Mouse (Mus musculus) naive thymus-derived CD4-positive, alpha-beta T cell, adult 2 months (primary cell): Measurements from ENCODE around the gene Lmtk2.
A peak's percentile ranks its signal among the peaks of the same experiment; 100 is the strongest.

Experiments
- DNase-seq: peaks from one replicate; pipeline ENCODE4 v3.0.0-alpha.2; 2011; ENCODE audit warnings: low read depth

Lmtk2 gene

DNA sequence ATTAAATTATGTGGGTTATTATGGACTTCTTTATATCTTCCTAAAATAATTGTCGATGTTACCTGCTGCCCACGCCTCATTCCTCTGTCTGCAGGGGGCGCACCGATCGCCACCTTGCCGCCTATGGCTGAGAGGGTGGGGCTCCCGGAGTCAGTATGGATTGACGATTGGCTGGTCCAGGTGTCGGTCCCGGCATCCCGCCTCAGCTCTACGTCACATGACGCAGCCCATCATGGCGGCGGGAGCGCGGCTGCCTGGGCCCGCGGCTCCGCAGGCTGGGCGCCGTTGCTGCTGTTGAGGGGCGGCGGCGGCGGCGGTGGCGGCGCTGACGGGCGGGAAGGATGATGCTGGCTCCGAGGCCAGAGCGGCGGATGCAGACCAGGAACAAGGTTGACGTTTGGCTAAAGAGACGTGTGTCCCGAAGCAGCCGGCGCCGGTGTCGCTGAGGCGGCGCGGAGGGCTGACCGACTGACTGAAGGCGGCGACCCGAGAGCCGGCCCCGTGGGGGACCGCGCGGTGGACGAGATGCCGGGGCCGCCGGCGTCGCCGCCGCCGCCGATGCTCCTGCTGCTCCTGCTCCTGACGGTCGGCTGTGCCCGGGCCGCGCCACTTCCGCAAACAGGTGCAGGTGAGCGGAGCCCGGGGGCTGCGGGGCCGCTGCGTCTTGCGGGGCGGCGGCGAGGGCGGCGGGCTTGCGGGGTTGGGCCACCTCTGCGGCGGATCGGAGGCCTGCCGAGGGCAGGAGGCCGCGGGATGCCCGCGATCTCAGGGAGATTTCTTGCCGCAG is at the start of gene Lmtk2:
Gene Lmtk2, plus strand, starts transcription at position 288 of the 787 bp plus-strand sequence.
- peak; percentile 96 for DNase-seq

DNA sequence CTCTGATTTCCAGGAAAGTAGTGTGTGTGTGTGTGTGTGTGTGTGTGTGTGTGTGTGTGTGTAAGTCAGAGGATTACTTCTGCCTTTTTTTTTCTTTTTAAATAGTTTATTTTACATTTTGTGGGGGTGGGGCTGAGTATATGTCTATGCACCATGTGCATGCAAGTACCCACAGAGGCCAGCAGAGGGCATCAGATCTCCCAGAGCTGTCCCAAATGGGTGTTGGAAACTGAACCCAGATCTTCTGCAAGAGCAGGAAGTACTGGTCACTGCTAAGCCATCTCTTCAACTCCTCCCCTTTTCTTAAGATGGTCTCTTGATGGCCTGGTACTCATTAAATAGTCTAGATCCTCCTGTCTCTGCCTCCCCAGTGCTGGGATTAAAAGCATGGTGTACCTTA is 49.0 kb upstream of the Lmtk2 start:
- peak; percentile 17 for DNase-seq

DNA sequence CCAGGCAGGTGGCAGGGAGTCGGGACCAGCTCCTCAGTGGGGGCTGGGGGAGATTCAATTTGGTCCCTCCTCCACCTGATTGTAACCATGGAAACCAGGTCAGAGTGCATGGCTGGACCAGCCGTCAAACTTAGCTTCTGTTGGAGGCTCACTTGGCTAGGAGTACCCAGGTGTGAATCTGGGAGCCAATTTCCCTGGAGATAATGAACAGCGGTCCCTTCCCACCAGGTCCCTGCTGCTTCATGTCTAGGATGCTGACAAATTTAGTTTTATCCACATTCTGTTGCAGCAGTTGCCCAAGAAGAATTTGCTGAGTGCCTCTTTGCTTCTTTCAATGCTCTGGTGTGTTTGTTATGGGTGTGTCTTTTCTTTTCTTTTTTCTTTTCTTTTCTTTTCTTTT is 46.8 kb upstream of the Lmtk2 start:
- no peak for DNase-seq

DNA sequence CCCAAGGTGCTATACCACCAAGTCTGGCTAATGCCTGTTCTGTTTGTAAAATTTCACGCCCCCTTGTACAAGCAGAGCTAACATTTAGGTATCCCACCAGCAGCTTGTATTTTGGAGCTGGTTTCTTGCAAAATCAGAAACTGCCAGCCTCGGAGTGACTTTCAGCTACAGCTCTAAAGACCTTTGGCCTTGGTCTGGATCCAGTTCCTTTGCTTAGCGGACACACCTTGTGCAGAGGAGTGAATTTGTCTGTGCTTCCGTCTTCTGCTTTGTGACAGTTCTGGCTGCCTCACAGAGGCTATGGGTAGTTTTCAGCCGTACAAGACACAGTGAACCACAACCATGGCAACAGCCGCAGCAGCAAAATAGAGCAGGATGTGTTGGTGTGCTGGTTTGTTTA is 45.9 kb upstream of the Lmtk2 start:
- no peak for DNase-seq

DNA sequence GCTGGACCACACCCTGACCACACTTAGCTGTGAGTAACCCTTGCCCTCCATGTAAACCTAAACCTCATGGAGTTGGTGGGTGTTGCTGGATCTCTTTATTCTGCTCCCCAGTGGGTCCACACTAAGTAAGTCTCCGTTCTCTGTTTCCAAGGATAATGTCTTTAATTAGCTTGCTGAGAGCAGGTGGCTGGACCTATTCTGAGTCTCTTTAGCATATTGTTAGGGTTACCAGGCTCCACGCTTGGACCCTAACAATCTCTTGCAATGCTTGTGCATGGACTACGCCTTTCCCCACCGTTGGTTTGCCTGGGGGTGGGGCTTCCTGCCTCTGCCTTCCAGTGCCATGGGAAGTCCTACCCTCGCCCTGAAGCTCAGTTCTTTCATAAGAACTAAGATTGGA is 36.1 kb upstream of the Lmtk2 start:
- no peak for DNase-seq

DNA sequence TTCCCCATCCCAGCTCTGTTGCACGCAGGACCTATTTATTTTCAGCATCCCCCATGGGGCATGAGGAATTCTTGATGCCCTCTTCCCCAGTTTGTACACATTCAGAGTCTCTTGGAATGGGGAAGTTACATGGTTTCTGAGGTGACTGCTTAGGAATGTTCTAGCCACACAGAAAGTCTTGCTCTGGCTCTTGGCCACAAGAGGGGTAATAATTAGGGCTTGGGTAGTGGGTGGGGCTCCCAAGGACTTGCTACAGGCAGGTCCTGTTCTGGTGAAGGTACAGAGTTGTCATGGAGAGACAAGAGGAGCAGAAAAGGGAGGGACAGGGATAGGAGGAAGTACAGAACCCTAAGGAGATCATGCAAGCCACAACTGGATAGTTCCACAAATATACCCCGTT is 34.2 kb upstream of the Lmtk2 start:
- no peak for DNase-seq

DNA sequence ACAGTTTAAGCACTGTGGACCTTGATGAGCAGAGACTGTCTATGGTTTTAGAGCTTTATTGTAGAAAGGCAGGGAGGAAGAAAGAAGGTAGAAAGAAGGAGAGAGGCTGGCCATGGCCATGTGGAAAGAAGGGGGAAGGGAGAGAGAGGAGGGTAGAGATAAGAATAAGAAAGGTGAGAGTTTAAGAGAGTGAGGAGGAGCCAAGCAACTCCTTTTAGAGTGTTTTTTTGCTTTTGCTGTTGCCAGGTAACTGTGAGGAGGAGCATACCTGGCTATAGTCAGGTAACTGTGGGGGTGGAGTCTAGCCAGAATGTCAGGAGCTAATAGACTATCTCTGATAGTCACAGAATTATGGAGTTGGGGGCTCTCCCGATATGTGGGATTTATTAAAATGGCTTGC is 30.2 kb upstream of the Lmtk2 start:
- DNase-seq: no peak

DNA sequence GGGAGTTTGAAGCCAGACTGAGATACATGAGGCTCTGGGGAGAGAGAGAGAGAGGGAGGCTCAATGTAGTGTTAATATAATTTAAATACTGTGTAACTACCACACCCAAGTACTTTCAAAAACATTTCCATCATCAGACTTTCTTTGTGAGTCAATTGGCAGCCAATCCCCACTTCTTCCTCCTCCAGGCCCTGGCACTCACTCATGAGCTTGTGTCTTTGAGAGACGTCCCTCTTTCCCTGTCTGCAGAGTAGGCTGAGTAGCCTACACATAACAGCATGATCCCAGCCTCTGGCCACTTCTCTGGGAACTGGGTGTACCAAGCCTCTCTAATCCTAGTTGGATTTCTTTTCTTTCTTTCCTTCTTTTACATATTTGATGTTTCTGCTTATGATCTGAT is 29.0 kb upstream of the Lmtk2 start:
- DNase-seq: no peak

DNA sequence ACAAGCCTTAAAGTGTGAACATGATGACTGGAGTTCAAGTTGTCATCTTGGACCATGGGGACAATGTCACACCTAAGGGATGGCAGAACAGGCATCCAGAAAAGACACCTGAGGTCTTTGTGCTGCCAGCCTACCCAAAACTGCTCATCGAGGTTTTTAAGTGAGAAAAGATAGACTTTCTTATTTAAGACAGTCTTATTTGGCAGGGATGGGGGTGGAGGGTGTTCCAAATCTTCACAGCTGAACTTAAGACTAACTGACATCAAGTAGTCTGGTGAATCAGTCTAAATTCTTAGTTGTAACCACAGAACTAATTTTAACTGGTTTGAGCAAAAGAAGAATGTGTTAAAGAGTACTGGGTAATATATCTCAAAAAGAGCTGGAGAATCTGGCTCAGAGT is 22.7 kb upstream of the Lmtk2 start:
- no peak for DNase-seq

DNA sequence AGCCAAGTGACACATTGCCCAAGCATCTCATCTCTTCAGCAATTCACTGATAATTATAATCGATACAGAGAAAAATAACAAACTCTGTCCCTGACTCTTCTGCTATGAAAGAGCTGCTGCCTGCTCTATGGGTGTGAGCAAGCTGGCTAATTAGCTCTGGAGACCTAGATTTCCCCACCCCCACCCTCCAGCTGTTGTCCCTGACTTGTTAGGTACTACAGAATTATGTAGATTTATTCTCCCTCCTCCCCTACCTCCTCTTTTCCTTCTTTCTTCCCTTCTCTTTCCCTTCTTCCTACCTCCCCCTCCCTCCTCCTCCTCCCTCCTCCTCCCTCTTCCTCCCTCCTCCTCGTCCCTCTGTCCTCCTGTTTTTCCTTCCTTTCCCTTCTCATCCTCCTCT is 19.4 kb upstream of the Lmtk2 start:
- no peak for DNase-seq

DNA sequence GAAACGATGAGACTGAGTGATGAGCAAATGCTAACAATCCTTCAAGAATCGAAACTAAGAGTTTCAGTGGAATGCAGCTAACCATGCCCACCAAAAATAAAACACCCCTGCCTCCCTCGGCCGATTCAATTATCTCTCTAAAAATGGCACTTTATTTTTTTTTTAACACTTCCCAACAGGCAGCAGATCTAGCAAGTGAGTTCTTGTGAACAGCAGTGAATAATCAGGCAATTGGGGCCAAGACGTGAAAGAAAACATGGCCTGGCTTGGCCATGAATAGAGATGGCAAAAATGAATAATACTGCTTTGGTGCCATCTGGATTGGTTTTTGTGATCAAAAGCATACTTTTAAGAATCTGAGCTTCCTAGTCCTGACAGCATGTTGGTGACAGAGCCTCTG is 18.2 kb upstream of the Lmtk2 start:
- DNase-seq: no peak

DNA sequence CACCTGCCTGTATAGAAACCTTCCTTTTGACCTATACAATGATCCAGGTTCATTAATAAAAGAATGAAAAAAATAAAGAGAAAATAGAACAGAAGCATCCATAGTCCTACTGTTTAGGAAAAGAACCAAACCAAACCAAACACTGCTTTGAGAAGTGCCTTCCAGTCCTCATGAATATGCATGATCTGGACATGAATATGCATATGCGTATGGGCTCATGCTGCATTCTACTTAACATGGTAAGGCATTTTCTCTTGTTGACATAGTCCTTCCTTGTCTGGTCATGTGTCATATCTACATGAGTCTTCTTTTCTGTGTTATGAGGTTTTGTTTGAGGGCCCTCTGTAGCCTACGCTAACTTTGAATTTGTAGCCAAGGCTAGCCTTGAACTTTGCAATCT is 16.7 kb upstream of the Lmtk2 start:
- no peak for DNase-seq

DNA sequence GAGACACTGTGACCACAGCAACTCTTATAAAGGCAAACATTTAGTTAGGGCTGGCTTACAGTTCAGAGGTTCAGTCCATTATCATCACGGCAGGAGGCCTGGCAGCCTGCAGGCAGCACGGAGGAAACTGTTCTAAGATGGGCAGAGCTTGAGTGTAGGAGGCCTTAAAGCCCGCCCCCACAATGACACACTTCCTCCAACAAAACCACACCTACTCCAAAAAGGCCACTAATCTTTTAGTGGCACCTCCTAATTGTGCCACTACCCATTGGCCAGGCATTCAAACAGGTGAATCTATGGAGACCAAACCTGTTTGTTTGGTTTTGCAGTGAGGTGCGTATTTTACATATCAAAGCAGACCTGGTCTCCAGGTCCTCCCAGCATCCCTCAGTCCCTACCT is 16.0 kb upstream of the Lmtk2 start:
- no peak for DNase-seq

DNA sequence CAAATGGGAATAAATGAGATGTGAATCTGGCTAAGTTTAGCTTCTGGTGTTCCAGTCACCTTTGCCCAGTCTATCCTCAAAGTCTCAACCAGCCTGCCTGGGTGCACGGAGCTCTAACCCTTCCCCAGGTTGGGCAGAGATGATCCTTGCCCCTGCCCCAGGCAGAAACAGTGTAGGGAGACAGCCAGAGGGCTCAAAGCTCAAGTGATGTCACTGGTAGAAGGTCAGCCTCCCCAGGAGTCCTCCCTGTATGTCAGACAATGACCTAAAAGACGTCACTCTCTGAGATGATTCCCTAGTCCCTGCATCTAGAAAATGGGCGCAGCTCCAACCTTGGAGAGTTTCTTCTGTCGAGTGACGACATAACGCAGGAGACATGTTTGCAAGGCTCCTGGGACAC is 14.5 kb upstream of the Lmtk2 start:
- no peak for DNase-seq

DNA sequence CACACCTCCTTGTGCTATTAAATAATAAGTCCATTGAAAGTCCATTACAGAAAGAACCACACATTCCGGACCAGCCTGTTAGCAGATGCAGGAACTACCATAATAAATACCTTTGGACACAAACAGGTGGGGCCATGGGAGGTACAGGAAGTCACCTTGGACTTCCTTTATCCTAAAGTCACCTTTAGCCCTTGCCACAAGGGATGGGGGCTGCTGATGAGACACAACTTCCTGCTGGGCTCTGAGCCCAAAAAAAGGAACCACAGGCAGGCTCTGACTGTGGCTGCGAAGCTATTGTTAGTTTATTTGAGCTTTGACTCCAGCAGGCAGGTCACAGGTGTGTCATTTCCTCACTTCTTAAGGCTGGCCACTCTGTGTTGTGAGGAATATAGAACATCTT is 13.7 kb upstream of the Lmtk2 start:
- DNase-seq: no peak

DNA sequence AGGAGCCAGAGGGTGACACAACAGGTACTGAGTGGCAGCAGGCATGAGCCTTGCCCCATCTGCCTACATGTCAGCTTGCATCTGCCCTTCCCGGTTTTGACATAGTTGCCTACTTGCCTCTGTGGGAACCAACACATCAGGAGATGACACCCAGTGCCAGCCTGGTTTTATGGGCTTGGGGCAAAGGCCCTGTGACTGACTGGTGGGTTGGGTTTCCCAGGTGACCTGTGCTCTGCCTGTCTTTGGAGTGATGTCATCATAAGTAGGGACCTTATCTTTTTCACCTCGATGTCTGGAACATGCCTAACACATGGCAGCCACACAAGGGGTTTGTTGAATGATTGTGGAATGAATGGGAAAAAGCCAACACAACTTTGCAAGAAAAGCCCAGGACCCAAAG is 11.9 kb upstream of the Lmtk2 start:
- no peak for DNase-seq

DNA sequence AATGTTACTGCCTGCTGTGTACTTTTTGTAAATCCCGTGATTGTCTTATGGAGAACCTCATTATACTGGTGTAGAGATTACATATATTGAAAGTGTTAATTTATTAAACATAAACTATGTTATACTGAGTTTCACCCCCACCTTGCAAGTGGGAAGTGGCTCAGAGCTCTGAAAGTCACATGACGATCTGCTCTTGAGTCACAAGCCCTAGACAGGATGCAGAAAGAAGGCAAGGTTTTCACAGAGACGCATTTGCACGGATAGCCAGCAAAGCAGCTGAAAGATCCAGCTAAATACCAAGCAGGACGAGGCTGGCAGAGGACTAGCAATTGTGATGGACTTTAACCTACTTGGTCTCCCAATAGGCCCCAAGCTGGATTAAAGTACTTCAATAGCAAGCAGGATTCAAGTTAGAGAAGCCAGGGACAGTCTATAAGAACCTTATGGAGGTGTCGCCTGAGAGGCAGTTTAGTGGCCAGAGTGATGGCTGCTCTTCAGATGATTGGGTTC is 4.7 kb upstream of the Lmtk2 start:
- DNase-seq: no peak

DNA sequence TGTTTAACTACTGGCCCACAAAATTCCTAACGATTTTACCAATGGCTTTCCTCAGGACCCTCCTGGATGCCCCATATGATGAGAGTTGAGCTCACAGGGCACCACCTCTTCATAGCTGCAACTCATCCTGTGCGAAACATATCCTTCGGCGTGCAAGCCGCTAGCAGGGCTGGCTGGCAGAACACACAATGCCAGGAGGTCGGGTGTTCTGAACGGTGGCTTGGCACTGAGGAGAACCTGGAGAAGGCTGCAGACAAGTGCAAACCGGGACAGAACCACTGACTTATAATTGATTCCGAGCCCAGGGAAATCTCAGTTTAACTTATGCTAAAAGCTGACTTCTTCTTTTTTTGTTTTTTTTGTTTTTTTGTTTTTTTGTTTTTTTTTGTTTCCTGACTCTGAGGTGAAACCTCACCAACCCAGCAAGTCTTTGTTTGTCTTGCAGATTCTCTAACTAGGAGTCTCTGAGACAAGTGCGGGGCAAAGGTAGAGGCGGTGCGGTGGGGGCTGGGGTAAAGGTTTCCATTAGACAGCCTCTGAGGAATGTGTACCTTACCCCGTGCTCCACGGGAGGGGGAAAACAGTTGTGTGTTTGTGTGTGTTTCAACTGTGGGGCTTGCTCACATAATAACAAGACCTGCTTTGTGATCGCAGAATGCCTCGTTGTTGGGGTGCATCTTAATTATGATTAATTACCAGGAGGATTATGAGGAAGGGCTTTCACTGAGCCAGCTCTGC is 2.2 kb upstream of the Lmtk2 start:
- no peak for DNase-seq

DNA sequence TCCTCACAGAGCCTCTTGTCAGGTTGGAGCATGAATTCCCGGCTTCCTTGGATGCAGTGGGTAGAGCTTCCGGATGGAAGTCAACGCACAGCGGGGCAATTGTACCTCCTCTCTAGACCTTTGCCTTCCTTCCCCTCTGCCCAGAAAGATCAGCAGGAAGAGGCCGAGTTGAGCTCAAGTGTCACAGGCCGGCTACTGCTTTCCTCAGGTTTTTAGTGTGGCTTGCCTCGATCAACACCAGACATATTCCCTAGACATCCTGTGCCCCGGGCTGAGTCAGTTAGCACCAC is 1.7 kb upstream of the Lmtk2 start:
- DNase-seq: no peak

DNA sequence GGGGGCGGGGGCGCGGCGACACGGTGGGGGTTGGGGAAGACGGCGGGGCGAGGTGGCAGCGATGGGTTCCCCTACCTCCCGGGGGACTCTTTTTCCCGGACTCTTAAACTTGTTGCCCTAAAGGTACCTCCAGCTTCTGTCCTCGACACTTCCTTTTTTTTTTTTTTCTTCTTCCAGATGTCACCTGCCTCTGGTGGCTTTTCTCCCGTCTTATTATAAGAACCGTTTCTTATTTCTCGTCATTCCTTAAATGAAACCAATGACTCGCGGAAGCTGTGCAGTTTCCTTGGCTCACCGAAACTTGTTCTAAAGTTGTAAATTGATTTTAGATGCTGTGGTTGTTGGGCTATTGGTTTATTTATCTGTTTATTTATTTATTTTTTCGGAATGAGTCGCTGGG is 712 bp downstream of the Lmtk2 start:
- peak; percentile 26 for DNase-seq

DNA sequence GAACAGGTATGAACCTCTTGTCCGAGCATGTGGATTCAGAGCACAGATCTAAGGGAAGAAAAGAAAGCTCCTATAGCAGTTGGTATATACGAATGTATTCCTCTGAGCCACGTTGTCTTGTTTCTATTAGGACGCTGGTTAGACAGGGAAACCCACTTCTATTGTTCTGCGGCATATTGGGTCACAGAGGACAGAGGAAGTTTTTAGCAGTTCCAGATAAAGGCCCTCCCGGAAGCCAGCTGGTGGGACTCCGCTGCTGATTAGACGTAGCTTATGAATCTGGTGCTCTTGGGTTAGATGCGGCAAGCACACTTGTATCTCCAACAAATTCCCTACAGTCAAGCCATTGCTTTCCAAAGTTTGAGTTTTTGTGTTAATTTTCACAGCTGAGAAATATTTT is 4.8 kb downstream of the Lmtk2 start:
- DNase-seq: no peak

DNA sequence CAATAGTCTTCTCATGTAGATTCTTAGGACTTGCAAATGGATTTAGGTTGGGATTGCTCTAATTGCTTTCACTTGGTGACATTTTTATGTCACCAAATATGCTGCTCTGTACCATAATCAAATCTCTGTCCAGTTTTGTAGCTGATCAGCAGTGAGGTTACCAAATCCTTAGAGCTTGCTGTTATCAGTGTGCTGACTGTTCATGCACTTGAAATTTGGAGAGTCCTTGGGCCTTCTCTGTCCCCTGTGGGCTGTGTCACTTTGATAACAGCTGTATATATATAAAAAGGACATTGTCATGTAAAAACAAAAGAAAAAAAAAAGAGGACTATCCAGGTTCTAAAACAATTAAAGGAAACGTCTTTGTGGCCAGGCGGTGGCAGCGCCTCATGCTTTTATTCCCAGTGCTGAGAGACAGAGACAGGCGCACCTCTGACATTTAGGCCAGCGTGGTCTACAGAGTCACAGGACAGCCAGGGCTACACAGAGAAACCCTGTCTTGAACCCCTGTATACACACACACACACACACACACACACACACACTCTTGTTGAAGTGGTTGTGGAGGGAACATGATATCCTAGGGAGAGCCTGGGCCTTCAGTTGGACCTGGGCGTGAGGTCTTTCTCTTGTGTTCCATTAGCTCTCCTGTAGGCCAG is 5.4 kb downstream of the Lmtk2 start:
- no peak for DNase-seq

DNA sequence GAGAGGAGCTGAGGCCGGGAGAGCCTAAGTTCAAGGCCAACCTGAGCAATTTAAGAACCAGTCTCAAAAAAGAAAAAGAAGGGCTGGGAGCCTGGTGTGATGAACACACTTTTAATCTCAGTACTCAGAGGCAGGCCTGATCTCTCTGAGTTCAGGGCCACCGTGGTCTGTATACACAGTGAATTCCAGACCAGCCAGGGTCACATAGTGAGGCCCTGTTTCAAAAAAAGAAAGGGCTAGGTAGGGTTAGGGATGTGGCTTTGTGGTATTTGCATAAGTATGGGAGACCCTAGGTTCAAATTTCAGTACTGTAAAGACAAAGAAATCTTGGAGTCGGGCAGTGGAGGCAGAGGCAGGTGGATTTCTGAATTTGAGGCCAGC is 5.9 kb downstream of the Lmtk2 start:
- DNase-seq: no peak
